Mouse (Mus musculus) G1E (cell line): ENCODE data around the gene Nrcam. TPM values are rescaled to one million over a fixed set of nuclear protein-coding genes. Genes with fewer than 3 reads are reported as not detected.

Experiments used
- ATAC-seq: 2 replicates; pipeline ENCODE4 v1.8.0; 2016; ENCODE audit warnings: mild to moderate bottlenecking; ENCODE audit not compliant: insufficient number of reproducible peaks, poor library complexity, low FRiP score, severe bottlenecking; ENCODE audit errors: extremely low read depth
- DNase-seq: peaks from one replicate; pipeline ENCODE4 v3.0.0; 2012; ENCODE audit warnings: low spot score
- H3K27me3 ChIP-seq: 2 replicates; pipeline ENCODE4 v1.6.1; 2012; ENCODE audit warnings: mild to moderate bottlenecking, low read length, inconsistent platforms; ENCODE audit not compliant: insufficient read depth
- H3K36me3 ChIP-seq: replicated peaks from 2 replicates; pipeline ENCODE3; 2012; ENCODE audit warnings: mild to moderate bottlenecking, inconsistent platforms
- H3K4me1 ChIP-seq: 2 replicates; pipeline ENCODE4 v1.6.1; 2012; ENCODE audit warnings: low read depth, low read length, inconsistent platforms, mixed read lengths; ENCODE audit not compliant: insufficient read depth
- H3K4me3 ChIP-seq: 2 replicates; pipeline ENCODE4 v1.5.1; 2012; ENCODE audit warnings: low read depth, mild to moderate bottlenecking, inconsistent platforms, low read length, moderate library complexity, mixed read lengths
- H3K9me3 ChIP-seq: replicated peaks from 2 replicates; pipeline ENCODE4 v1.6.1; 2012; ENCODE audit warnings: inconsistent platforms
- CTCF ChIP-seq: IDR thresholded peaks from 2 replicates; pipeline ENCODE4 v1.5.1; 2012; ENCODE audit warnings: low read depth, low read length, inconsistent platforms, mixed read lengths
- GATA1 ChIP-seq: IDR thresholded peaks from 2 replicates; pipeline ENCODE4 v1.6.1; 2012; ENCODE audit warnings: borderline replicate concordance, low read length, inconsistent platforms, mixed read lengths
- GATA2 ChIP-seq: IDR thresholded peaks from 2 replicates; pipeline ENCODE4 v1.6.1; 2012; ENCODE audit warnings: low read depth, low read length, inconsistent platforms, borderline replicate concordance
- POLR2AphosphoS5 ChIP-seq: IDR thresholded peaks from 2 replicates; pipeline ENCODE4 v1.6.1; 2012; ENCODE audit warnings: low read depth, low read length, inconsistent platforms; ENCODE audit not compliant: insufficient replicate concordance
- TAL1 ChIP-seq: conservative IDR thresholded peaks from 2 replicates; pipeline ENCODE4 v1.6.1; 2012; ENCODE audit warnings: low read depth, low read length, inconsistent platforms, mixed read lengths
- polyA plus RNA-seq: library from polyadenylated mRNA; stranded (reverse); fragments of >175 nt; gene quantifications from 2 replicates; pipeline ENCODE4 v1.2.3, GENCODE M21; 2012
- total RNA-seq, 2 experiments: library from RNA; stranded (forward) in 1 of 2; stranded (reverse) in 1 of 2; fragments of 200-1000 nt in 1 of 2; fragments of >200 nt in 1 of 2; fragmentation: Nextera tagmentation in 1 of 2; gene quantifications; 2 replicates each; pipeline ENCODE4 v1.2.3; 2014 to 2017

The Nrcam gene
- total and polyA plus RNA-seq, 3 experiments, result 0.66 TPM; not detected in 2

DNA sequence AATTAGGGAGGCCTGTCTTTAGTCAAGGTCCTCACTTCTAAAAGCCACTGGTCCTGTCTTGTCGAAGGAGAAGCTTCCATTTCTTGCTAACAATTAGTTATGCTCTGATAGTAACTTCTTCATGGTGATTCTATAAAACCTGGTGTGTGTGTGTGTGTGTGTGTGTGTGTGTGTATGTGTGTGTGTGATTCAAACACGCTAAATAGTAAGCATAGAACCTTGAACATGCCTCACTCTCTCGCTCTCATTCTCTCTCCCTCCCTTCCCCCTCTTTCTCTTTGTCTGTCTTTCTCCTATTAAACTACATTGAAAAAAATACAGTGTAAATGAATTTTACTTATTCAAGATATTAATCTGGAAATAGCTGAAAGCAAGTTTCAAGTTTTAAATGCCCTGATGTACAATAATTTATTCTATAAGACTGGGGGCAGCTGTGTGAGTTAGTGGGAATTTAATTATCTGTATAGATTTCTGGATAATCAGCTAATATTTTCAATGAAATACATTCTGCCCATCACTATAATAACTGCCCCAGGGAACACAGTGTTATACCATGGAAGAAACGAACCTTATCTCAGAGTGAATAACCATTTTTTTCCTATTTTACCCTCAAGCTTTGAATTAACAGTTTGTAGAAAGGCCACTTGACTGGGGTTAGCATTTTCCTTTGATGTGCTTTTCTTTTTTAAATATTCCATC, 180.9 kb downstream of the Nrcam start:
- Histone ChIP-seq H3K27me3 (no peaks in the 10 kb centered on the region), H3K4me1 (no peaks in the 10 kb centered on the region), H3K4me3 (no peak overlapping the region), H3K9me3 (no peaks in the 10 kb centered on the region), H3K36me3 (no peaks in the 10 kb centered on the region)
- ATAC-seq, result no peak
- DNase-seq, result no peak
- TF ChIP-seq TAL1 (no peak), GATA2 (no peak), CTCF (no peak), POLR2AphosphoS5 (no peak), GATA1 (no peak)

DNA sequence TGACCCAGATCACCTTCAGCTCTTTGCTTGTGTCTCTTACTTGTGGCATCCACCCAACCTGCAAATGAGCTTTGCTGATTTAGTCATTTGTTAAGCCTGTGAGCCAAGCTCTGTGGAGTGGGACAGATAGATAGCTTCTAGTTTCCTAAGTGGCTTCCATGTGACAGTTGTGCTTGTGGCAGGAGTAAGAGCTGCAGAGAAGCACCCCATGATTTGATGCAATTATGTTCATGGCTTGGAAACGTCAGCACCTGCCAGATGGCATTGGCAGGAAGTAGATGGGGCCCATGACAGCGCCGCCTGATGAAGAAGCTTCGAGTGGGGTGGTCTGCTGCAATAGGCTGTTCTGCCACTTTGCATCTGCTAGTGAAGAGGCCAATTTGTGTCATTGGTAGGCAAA, 186.4 kb downstream of the Nrcam start:
- Histone ChIP-seq H3K4me1 (no peaks in the 10 kb centered on the region), H3K9me3 (0 out of 2 replicates have a peak, but pooled peaks cover 3% of the 10 kb centered on the region), H3K36me3 (no peaks in the 10 kb centered on the region), H3K27me3 (no peaks in the 10 kb centered on the region), H3K4me3 (no peak overlapping the region)
- DNase-seq (no peak), ATAC-seq (no peak)
- TF ChIP-seq GATA2, result no peak
- no peak for TF ChIP-seq POLR2AphosphoS5
- no peak for TF ChIP-seq GATA1
- TF ChIP-seq TAL1, result no peak
- no peak for TF ChIP-seq CTCF

DNA sequence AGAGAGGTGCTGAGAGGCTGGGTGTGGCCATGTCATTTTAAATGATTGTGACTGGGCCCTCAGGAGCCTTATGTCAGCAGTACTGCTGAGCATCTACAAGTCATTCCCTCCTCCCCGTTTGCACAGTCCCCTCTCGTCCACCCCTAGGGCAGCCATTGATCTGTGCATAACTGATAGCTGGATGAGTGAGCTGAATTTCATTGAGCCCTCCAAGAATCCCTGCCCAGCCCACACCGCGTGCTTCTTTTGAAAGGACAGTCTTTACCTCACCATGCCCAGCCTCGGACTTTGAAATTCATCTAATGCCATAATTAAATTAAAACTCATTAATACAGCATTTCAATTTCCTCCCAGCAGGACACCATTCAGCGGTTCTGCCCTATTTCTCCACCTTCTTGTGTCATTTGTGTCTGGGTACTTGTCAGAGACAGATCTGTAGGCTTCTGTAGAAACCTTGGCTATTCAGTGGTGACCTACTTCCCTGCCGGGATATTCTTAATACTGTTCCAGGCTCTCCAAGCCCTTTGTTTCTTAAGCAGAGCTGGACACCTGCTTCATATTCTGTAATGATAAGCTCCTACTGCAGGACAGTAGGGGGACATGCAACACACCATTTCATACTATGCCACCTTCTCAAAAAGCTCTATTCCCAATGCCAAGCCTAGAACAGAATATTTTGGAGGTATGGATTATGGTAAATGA, 190.9 kb downstream of the Nrcam start:
- ATAC-seq (no peak), DNase-seq (no peak)

DNA sequence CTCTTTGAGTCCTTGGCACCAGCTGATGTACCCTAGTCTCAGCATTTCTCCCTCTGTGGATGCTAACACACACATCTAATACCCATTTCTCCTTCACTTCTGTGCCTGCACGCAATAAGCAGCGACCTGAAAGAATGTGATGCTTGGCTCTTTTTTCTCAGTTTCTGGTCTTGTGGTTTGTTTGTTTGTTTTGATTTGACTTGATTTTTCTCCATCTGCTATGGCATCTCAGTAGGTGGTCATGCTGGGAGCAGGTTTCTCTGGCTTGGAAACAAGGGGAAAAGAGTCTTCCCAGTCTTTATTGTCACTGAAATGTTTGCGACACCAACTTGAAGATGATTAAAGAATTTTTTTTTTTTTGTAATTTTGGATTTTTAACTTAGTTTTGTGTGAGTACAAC, 192.8 kb downstream of the Nrcam start:
- TF ChIP-seq TAL1 (no peak), GATA1 (no peak), GATA2 (no peak)
- DNase-seq (no peak), ATAC-seq (no peak)
- H3K4me3 ChIP-seq, result no peak overlapping the region
- H3K9me3 ChIP-seq, result no peaks in the 10 kb centered on the region; the same call in none of the 2 replicates
- H3K27me3 ChIP-seq, result no peaks in the 10 kb centered on the region
- H3K4me1 ChIP-seq, result no peaks in the 10 kb centered on the region
- H3K36me3 ChIP-seq, result no peaks in the 10 kb centered on the region

More for the DNA sequence above, 190.9 kb downstream of the Nrcam start:
- Histone ChIP-seq H3K9me3 (0 out of 2 replicates have a peak, but pooled peaks cover 3% of the 10 kb centered on the region), H3K4me1 (no peaks in the 10 kb centered on the region), H3K36me3 (no peaks in the 10 kb centered on the region), H3K4me3 (no peak overlapping the region), H3K27me3 (no peaks in the 10 kb centered on the region)
- TF ChIP-seq GATA1 (no peak), CTCF (no peak), GATA2 (no peak), TAL1 (no peak), POLR2AphosphoS5 (no peak)

DNA sequence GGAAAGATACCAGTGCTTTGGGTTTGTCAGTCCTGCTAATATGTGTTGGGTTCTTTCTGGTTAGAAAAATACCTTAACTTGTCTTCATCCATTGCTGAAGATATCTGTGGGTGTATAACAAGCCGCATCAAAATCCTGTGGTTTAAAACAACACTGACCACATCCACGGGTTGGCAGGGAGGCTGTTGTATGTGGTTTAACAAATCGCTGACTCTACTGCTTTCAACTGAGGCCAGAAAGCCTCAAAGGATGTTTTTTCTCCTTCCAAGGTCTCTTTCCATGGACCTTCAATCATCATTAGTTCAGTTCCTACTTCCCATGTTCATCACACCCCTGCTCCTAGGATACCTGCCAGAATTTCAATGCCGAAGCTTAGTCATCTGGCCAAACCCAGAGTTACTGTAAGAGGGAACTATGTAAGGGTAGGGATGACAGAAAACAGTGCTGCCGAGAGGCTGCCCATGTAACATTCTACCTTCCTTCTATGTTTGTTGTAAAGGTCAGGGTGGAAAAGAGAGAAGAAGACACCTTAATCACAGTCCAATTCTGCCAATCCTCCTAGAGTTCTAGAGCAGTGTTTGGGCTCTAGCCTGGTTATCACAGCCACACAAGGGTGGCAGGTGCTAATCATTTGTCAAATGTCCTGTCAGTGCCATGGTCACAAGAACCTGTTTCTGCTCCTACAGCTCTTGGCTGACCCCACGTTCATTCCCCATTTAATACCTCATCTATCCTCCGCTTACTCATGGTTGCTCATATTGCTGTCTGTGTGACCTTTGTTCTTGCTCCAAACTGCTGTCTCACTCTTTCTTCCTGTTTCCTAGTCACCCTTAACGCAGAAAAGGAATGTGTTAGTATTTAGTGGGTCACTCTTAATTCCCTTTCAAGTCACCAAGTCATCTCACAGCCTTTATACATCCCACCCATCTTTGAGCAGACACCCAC, 196.2 kb downstream of the Nrcam start:
- ATAC-seq (no peak), DNase-seq (no peak)
- H3K27me3 ChIP-seq, result no peaks in the 10 kb centered on the region
- H3K4me3 ChIP-seq, result no peak overlapping the region
- no peaks in the 10 kb centered on the region; the same call in none of the 2 replicates for H3K9me3 ChIP-seq
- no peaks in the 10 kb centered on the region for H3K36me3 ChIP-seq
- no peaks in the 10 kb centered on the region for H3K4me1 ChIP-seq
- TF ChIP-seq POLR2AphosphoS5 (no peak), GATA1 (no peak), TAL1 (no peak), CTCF (no peak), GATA2 (no peak)

DNA sequence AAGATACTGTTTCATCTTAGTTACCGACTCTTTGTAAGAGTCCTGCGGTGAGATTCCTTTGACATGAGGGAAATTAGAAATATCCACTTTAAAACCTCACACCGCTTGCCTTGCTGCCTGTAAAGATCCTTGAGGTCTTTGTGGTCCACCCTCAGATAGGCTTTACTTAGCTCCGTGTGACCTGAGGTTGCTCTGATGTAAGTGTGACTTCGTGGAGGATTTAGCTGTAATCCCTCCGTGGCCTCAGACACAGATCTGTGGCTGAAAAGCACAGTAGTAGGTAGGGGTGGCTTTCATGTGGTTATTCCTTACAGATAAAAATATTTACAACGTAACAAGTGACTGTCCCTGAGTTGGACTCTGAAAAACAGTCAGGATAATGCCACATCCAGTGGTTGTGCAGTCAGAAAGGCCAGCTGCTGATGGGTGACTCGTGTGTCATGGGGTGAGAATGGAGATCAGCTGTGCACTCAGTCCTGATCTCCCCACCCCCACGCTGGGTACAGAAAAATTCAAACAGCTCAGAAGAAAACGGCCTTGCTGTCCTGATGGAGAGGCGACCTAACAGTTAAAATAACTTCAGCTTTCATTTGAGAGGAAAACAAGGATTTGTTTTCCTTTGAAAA, 199.8 kb downstream of the Nrcam start:
- Histone ChIP-seq H3K4me1 (no peaks in the 10 kb centered on the region), H3K36me3 (no peaks in the 10 kb centered on the region), H3K27me3 (no peaks in the 10 kb centered on the region), H3K4me3 (no peak overlapping the region), H3K9me3 (peaks cover 2% of the 10 kb centered on the region)
- no peak for ATAC-seq
- DNase-seq, result no peak
- TF ChIP-seq TAL1, result no peak
- no peak for TF ChIP-seq CTCF
- TF ChIP-seq POLR2AphosphoS5, result no peak
- TF ChIP-seq GATA1, result no peak
- no peak for TF ChIP-seq GATA2
